ENCODE assay signal across 8 mouse cellular contexts in genomic region chr17:47598580-47599304, GRCm38 (mm10). TPM values are rescaled to one million over a fixed set of nuclear protein-coding genes. Genes with fewer than 3 reads are reported as not detected.
DNase-seq lines count a peak whose midpoint lies in the region; ATAC-seq and TF ChIP-seq lines count a peak whose summit lies in the region.
"Not testable (repeated sequence)": the region's sequence is repeated elsewhere in the genome, so short reads cannot be mapped to it uniquely, and the experiment has no call there.

No protein-coding gene starts in this region.

- not testable (repeated sequence) for H3K9me3 ChIP-seq in E14TG2a.4 (ENCODE audit: low read length); embryonic facial prominence, embryonic 13.5 days; hindbrain, embryonic 10.5 days; liver, embryonic 16.5 days (replicated peaks; ENCODE audit: control insufficient read depth, low read length); midbrain, embryonic 11.5 days (ENCODE audit: control insufficient read depth, low read length); stomach, embryonic 15.5 days

- not testable (repeated sequence) for H3K79me2 ChIP-seq in heart, adult 2 months (replicated peaks; ENCODE audit: control insufficient read depth, insufficient read depth, low read length)

- not testable (repeated sequence) for H3K9ac ChIP-seq in embryonic facial prominence, embryonic 13.5 days; heart, adult 2 months (ENCODE audit: low read depth, low read length); midbrain, embryonic 11.5 days (ENCODE audit: low read length); stomach, embryonic 15.5 days
- H3K9ac ChIP-seq in liver, embryonic 16.5 days (ENCODE audit: low read depth, low read length) = peak overlapping the region; percentile 54

- not testable (repeated sequence) for TF ChIP-seq CTCF in E14TG2a.4 (conservative IDR thresholded peaks at IDR 0.05; ENCODE audit: low read length); heart, adult 2 months (IDR thresholded peaks at IDR 0.05); layer of hippocampus, adult 2 months (conservative IDR thresholded peaks at IDR 0.05)

- not testable (repeated sequence) for DNase-seq in heart, adult 2 months; hindbrain, embryonic 10.5 days (ENCODE audit: low spot score); layer of hippocampus, adult 2 months (ENCODE audit: low spot score in 2 of 2)
- DNase-seq in midbrain, embryonic 11.5 days (ENCODE audit: low spot score, missing footprints) = peak; percentile 75

- 82% methylated on average over 10 of the region's 10 CpGs for WGBS in embryonic facial prominence, embryonic 13.5 days
- 66% methylated on average over 10 of the region's 10 CpGs for WGBS in heart, adult 2 months
- WGBS in hindbrain, embryonic 10.5 days = 84% methylated on average over 10 of the region's 10 CpGs
- 56% methylated on average over 10 of the region's 10 CpGs for WGBS in liver, embryonic 16.5 days (ENCODE audit: insufficient replicate concordance)
- 89% methylated on average over 10 of the region's 10 CpGs for WGBS in midbrain, embryonic 11.5 days
- WGBS in stomach, embryonic 15.5 days = 77% methylated on average over 10 of the region's 10 CpGs

- H3K4me1 ChIP-seq in E14TG2a.4 (replicated peaks; ENCODE audit: low read depth, low read length) = peaks cover 90% of the 10 kb centered on the region
- H3K4me1 ChIP-seq in embryonic facial prominence, embryonic 13.5 days = peaks cover 38% of the 10 kb centered on the region
- peaks cover 16% of the 10 kb centered on the region for H3K4me1 ChIP-seq in heart, adult 2 months (ENCODE audit: control insufficient read depth, insufficient read depth, low read length)
- H3K4me1 ChIP-seq in hindbrain, embryonic 10.5 days (replicated peaks) = peaks cover 42% of the 10 kb centered on the region
- peaks cover 50% of the 10 kb centered on the region for H3K4me1 ChIP-seq in liver, embryonic 16.5 days (ENCODE audit: control insufficient read depth, low read depth, low read length)
- H3K4me1 ChIP-seq in midbrain, embryonic 11.5 days (ENCODE audit: control insufficient read depth, insufficient read depth, low read length) = peaks cover 37% of the 10 kb centered on the region
- peaks cover 34% of the 10 kb centered on the region for H3K4me1 ChIP-seq in stomach, embryonic 15.5 days

- H3K27ac ChIP-seq in embryonic facial prominence, embryonic 13.5 days = peak overlapping the region; percentile 53
- H3K27ac ChIP-seq in heart, adult 2 months = peak overlapping the region; percentile 80
- peak overlapping the region; percentile 59 for H3K27ac ChIP-seq in hindbrain, embryonic 10.5 days
- H3K27ac ChIP-seq in layer of hippocampus, adult 2 months = peak overlapping the region; percentile 14; the same call in 1 of the 2 replicates
- peak overlapping the region; percentile 95 for H3K27ac ChIP-seq in liver, embryonic 16.5 days (ENCODE audit: low read length)
- H3K27ac ChIP-seq in midbrain, embryonic 11.5 days (ENCODE audit: low read depth, low read length) = not testable (repeated sequence)
- peak overlapping the region; percentile 98 for H3K27ac ChIP-seq in stomach, embryonic 15.5 days

- H3K36me3 ChIP-seq in E14TG2a.4 (ENCODE audit: insufficient read depth, low read length) = peaks cover 76% of the 10 kb centered on the region
- peaks cover 63% of the 10 kb centered on the region for H3K36me3 ChIP-seq in embryonic facial prominence, embryonic 13.5 days
- not testable (repeated sequence) for H3K36me3 ChIP-seq in heart, adult 2 months (ENCODE audit: control insufficient read depth, insufficient read depth, low read length); midbrain, embryonic 11.5 days (ENCODE audit: control insufficient read depth, insufficient read depth, low read length)
- peaks cover 73% of the 10 kb centered on the region for H3K36me3 ChIP-seq in hindbrain, embryonic 10.5 days
- peaks cover 57% of the 10 kb centered on the region for H3K36me3 ChIP-seq in liver, embryonic 16.5 days (ENCODE audit: control insufficient read depth, insufficient read depth)
- peaks cover 35% of the 10 kb centered on the region for H3K36me3 ChIP-seq in stomach, embryonic 15.5 days

- peak overlapping the region; percentile 35; the same call in 1 of the 2 replicates for H3K4me3 ChIP-seq in E14TG2a.4 (replicated peaks; ENCODE audit: low read length)
- not testable (repeated sequence) for H3K4me3 ChIP-seq in embryonic facial prominence, embryonic 13.5 days; heart, adult 2 months; hindbrain, embryonic 10.5 days; layer of hippocampus, adult 2 months; midbrain, embryonic 11.5 days (ENCODE audit: low read depth, low read length); stomach, embryonic 15.5 days (replicated peaks)
- peak overlapping the region; percentile 23 for H3K4me3 ChIP-seq in liver, embryonic 16.5 days (ENCODE audit: low read depth, low read length)

- not testable (repeated sequence) for TF ChIP-seq POLR2A in heart, adult 2 months (IDR thresholded peaks at IDR 0.05; ENCODE audit: insufficient read depth, low read depth, low read length)

- not testable (repeated sequence) for TF ChIP-seq EP300 in heart, adult 2 months (IDR thresholded peaks at IDR 0.05; ENCODE audit: insufficient read depth, low read depth, low read length)

- ATAC-seq in embryonic facial prominence, embryonic 13.5 days (ENCODE audit: insufficient number of reproducible peaks, insufficient read depth, low FRiP score, low TSS enrichment, low read depth); liver, embryonic 16.5 days (ENCODE audit: low read depth); midbrain, embryonic 11.5 days (ENCODE audit: low FRiP score); stomach, embryonic 15.5 days (ENCODE audit: insufficient read depth, low FRiP score, low read depth): not testable (repeated sequence)

- H3K4me2 ChIP-seq in embryonic facial prominence, embryonic 13.5 days; midbrain, embryonic 11.5 days; stomach, embryonic 15.5 days: not testable (repeated sequence)
- H3K4me2 ChIP-seq in liver, embryonic 16.5 days (ENCODE audit: low read depth, low read length) = peak overlapping the region; percentile 72

- intact Hi-C loops in heart, adult 2 months (cut with DNase I) = not testable (repeated sequence)

- not testable (repeated sequence) for H3K27me3 ChIP-seq in E14TG2a.4 (ENCODE audit: insufficient read depth, low read length); embryonic facial prominence, embryonic 13.5 days; heart, adult 2 months (ENCODE audit: control insufficient read depth, insufficient read depth, low read length); hindbrain, embryonic 10.5 days (ENCODE audit: insufficient read depth, poor library complexity, severe bottlenecking); liver, embryonic 16.5 days (ENCODE audit: control insufficient read depth, insufficient read depth, low read depth, low read length); midbrain, embryonic 11.5 days (ENCODE audit: control insufficient read depth, insufficient read depth, low read length); stomach, embryonic 15.5 days (replicated peaks)

RNA-seq across cellular contexts. Expression of gene Bysl, which starts 12.6 kb away (rescaled TPM):
- polyA plus RNA-seq in embryonic facial prominence, embryonic 13.5 days (2015; fragmentation: Nextera tagmentation; extraction: Ambion mirVana) = 23.0 and 26.6 TPM in 2 replicates
- 10 to 100 TPM; 15.7 to 15.9 TPM for total RNA-seq in heart, adult 2 months (2021)
- 13.2 and 15.6 TPM in 2 replicates for polyA plus RNA-seq in heart, adult 2 months (2012; rRNA removed)
- 39.0 and 40.6 TPM in 2 replicates for polyA plus RNA-seq in hindbrain, embryonic 10.5 days (2016; fragmentation: Nextera tagmentation; extraction: Ambion mirVana)
- total RNA-seq in layer of hippocampus, adult 2 months (2021) = 10 to 100 TPM; 18.1 to 18.2 TPM
- polyA plus RNA-seq in liver, embryonic 16.5 days (2015; fragmentation: Nextera tagmentation; extraction: Ambion mirVana) = 12.5 and 12.7 TPM in 2 replicates
- polyA plus RNA-seq in midbrain, embryonic 11.5 days (2014; fragmentation: Nextera tagmentation; extraction: Ambion mirVana) = 29.6 and 30.4 TPM in 2 replicates
- polyA plus RNA-seq in stomach, embryonic 15.5 days (2015; fragmentation: Nextera tagmentation; extraction: Ambion mirVana) = 21.2 and 21.4 TPM in 2 replicates

RNA-seq across cellular contexts. Expression of gene Med20, which starts 12.6 kb away (rescaled TPM):
- polyA plus RNA-seq in embryonic facial prominence, embryonic 13.5 days (2015; fragmentation: Nextera tagmentation; extraction: Ambion mirVana) = 52.9 and 60.1 TPM in 2 replicates
- total RNA-seq in heart, adult 2 months (2021) = 10 to 100 TPM; 13.5 to 15.0 TPM
- polyA plus RNA-seq in heart, adult 2 months (2012; rRNA removed) = 17.4 and 25.1 TPM in 2 replicates
- polyA plus RNA-seq in hindbrain, embryonic 10.5 days (2016; fragmentation: Nextera tagmentation; extraction: Ambion mirVana) = 41.2 and 45.9 TPM in 2 replicates
- 10 to 100 TPM; 31.6 to 36.0 TPM for total RNA-seq in layer of hippocampus, adult 2 months (2021)
- polyA plus RNA-seq in liver, embryonic 16.5 days (2015; fragmentation: Nextera tagmentation; extraction: Ambion mirVana) = 22.3 and 22.4 TPM in 2 replicates
- polyA plus RNA-seq in midbrain, embryonic 11.5 days (2014; fragmentation: Nextera tagmentation; extraction: Ambion mirVana) = 39.0 and 41.2 TPM in 2 replicates
- polyA plus RNA-seq in stomach, embryonic 15.5 days (2015; fragmentation: Nextera tagmentation; extraction: Ambion mirVana) = 38.7 and 39.7 TPM in 2 replicates

RNA-seq across cellular contexts. Expression of gene Gm20517, which starts 12.6 kb away (rescaled TPM):
- polyA plus RNA-seq in embryonic facial prominence, embryonic 13.5 days (2015; fragmentation: Nextera tagmentation; extraction: Ambion mirVana) = 0.96 and 2.4 TPM in 2 replicates
- 1 to 10 TPM; 2.8 TPM for total RNA-seq in heart, adult 2 months (2021)
- 0.27 and 1.5 TPM in 2 replicates for polyA plus RNA-seq in heart, adult 2 months (2012; rRNA removed)
- 1.9 and 2.1 TPM in 2 replicates for polyA plus RNA-seq in hindbrain, embryonic 10.5 days (2016; fragmentation: Nextera tagmentation; extraction: Ambion mirVana)
- total RNA-seq in layer of hippocampus, adult 2 months (2021) = 1 to 10 TPM; 4.4 to 5.5 TPM
- 0.97 and 1.1 TPM in 2 replicates for polyA plus RNA-seq in liver, embryonic 16.5 days (2015; fragmentation: Nextera tagmentation; extraction: Ambion mirVana)
- polyA plus RNA-seq in midbrain, embryonic 11.5 days (2014; fragmentation: Nextera tagmentation; extraction: Ambion mirVana) = 1.4 and 1.8 TPM in 2 replicates
- 1.0 and 1.5 TPM in 2 replicates for polyA plus RNA-seq in stomach, embryonic 15.5 days (2015; fragmentation: Nextera tagmentation; extraction: Ambion mirVana)

RNA-seq across cellular contexts. Expression of gene Usp49, which starts 31.7 kb away (rescaled TPM):
- 6.2 and 6.4 TPM in 2 replicates for polyA plus RNA-seq in embryonic facial prominence, embryonic 13.5 days (2015; fragmentation: Nextera tagmentation; extraction: Ambion mirVana)
- total RNA-seq in heart, adult 2 months (2021) = 1 to 10 TPM; 3.4 to 3.6 TPM
- polyA plus RNA-seq in heart, adult 2 months (2012; rRNA removed) = 2.9 and 3.6 TPM in 2 replicates
- polyA plus RNA-seq in hindbrain, embryonic 10.5 days (2016; fragmentation: Nextera tagmentation; extraction: Ambion mirVana) = 6.7 and 8.4 TPM in 2 replicates
- 10 to 100 TPM; 11.5 to 12.3 TPM for total RNA-seq in layer of hippocampus, adult 2 months (2021)
- 2.9 and 3.6 TPM in 2 replicates for polyA plus RNA-seq in liver, embryonic 16.5 days (2015; fragmentation: Nextera tagmentation; extraction: Ambion mirVana)
- 6.3 and 8.0 TPM in 2 replicates for polyA plus RNA-seq in midbrain, embryonic 11.5 days (2014; fragmentation: Nextera tagmentation; extraction: Ambion mirVana)
- polyA plus RNA-seq in stomach, embryonic 15.5 days (2015; fragmentation: Nextera tagmentation; extraction: Ambion mirVana) = 5.3 and 6.3 TPM in 2 replicates
